Mouse (Mus musculus): ENCODE results near the gene Hipk3. TPM values are rescaled to one million over a fixed set of nuclear protein-coding genes. Genes with fewer than 3 reads are reported as not detected.

Gene Hipk3
- total RNA-seq, 1 experiment = 11.1 TPM

- Histone ChIP-seq H3K36me3 (ENCODE audit: control insufficient read depth, insufficient read depth, low read length, poor library complexity, severe bottlenecking) (no peaks in the 10 kb centered on the region), H3K27ac (ENCODE audit: insufficient read depth, low read depth, low read length, poor library complexity, severe bottlenecking) (no peak overlapping the region), H3K9me3 (ENCODE audit: control insufficient read depth, insufficient read depth, low read depth, low read length) (no peaks in the 10 kb centered on the region), H3K4me3 (ENCODE audit: insufficient read depth in 1 of 2, low read depth in 1 of 2, low read length in 2 of 2, poor library complexity in 1 of 2, severe bottlenecking in 1 of 2) (no peak overlapping the region), H3K9ac (ENCODE audit: insufficient read depth, low read depth, low read length, poor library complexity, severe bottlenecking) (no peak overlapping the region), H3K4me1 (ENCODE audit: control insufficient read depth in 2 of 2, insufficient read depth in 2 of 2, low read length in 2 of 2, poor library complexity in 1 of 2) (no peaks in the 10 kb centered on the region)
- in situ Hi-C loops (cut with MboI; ENCODE audit: low sequenced_read_pairs in 2 of 2, unreplicated experiment in 2 of 2) = no loop called here
- DNase-seq (ENCODE audit: low read depth, low spot score) = no peak
- TF ChIP-seq MAFK (IDR thresholded peaks at IDR 0.05; ENCODE audit: insufficient read depth, low read depth, low read length) (no peak), ZNF384 (IDR thresholded peaks at IDR 0.05; ENCODE audit: low read depth, low read length) (no peak), HCFC1 (IDR thresholded peaks at IDR 0.05; ENCODE audit: borderline replicate concordance, insufficient read depth, low read length) (no peak), CHD2 (IDR thresholded peaks at IDR 0.05; ENCODE audit: low read depth, low read length) (no peak), ZC3H11A (IDR thresholded peaks at IDR 0.05; ENCODE audit: borderline replicate concordance, low read depth, low read length) (no peak)
Measured at GRCm38 (mm10) chr2:104472056-104472455, 22.2 kb downstream of the Hipk3 start.

GRCm38 (mm10) chr2:104471161-104471560, 23.1 kb downstream of the Hipk3 start:
- Histone ChIP-seq H3K9ac (ENCODE audit: insufficient read depth, low read depth, low read length, poor library complexity, severe bottlenecking) (no peak overlapping the region; the same call in 1 of the 2 replicates), H3K36me3 (ENCODE audit: control insufficient read depth, insufficient read depth, low read length, poor library complexity, severe bottlenecking) (no peaks in the 10 kb centered on the region), H3K27ac (ENCODE audit: insufficient read depth, low read depth, low read length, poor library complexity, severe bottlenecking) (no peak overlapping the region), H3K4me3 (ENCODE audit: insufficient read depth in 1 of 2, low read depth in 1 of 2, low read length in 2 of 2, poor library complexity in 1 of 2, severe bottlenecking in 1 of 2) (no peak overlapping the region; a peak in 1 of 4 replicates), H3K4me1 (ENCODE audit: control insufficient read depth in 2 of 2, insufficient read depth in 2 of 2, low read length in 2 of 2, poor library complexity in 1 of 2) (no peaks in the 10 kb centered on the region), H3K9me3 (ENCODE audit: control insufficient read depth, insufficient read depth, low read depth, low read length) (no peaks in the 10 kb centered on the region)
- DNase-seq (ENCODE audit: low read depth, low spot score) = peak; percentile 2
- no peak for TF ChIP-seq CHD2 (IDR thresholded peaks at IDR 0.05; ENCODE audit: low read depth, low read length)
- no peak for TF ChIP-seq ZC3H11A (IDR thresholded peaks at IDR 0.05; ENCODE audit: borderline replicate concordance, low read depth, low read length)
- TF ChIP-seq ZNF384 (IDR thresholded peaks at IDR 0.05; ENCODE audit: low read depth, low read length) = no peak
- no peak for TF ChIP-seq MAFK (IDR thresholded peaks at IDR 0.05; ENCODE audit: insufficient read depth, low read depth, low read length)
- no peak for TF ChIP-seq HCFC1 (IDR thresholded peaks at IDR 0.05; ENCODE audit: borderline replicate concordance, insufficient read depth, low read length)
- in situ Hi-C loops (cut with MboI; ENCODE audit: low sequenced_read_pairs in 2 of 2, unreplicated experiment in 2 of 2) = no loop called here

- no peak overlapping the region for H3K4me3 ChIP-seq (ENCODE audit: insufficient read depth in 1 of 2, low read depth in 1 of 2, low read length in 2 of 2, poor library complexity in 1 of 2, severe bottlenecking in 1 of 2)
- H3K9me3 ChIP-seq (ENCODE audit: control insufficient read depth, insufficient read depth, low read depth, low read length) = no peaks in the 10 kb centered on the region
- no peaks in the 10 kb centered on the region for H3K4me1 ChIP-seq (ENCODE audit: control insufficient read depth in 2 of 2, insufficient read depth in 2 of 2, low read length in 2 of 2, poor library complexity in 1 of 2)
- no peak for DNase-seq (ENCODE audit: low read depth, low spot score)
- no peaks in the 10 kb centered on the region for H3K36me3 ChIP-seq (ENCODE audit: control insufficient read depth, insufficient read depth, low read length, poor library complexity, severe bottlenecking)
- TF ChIP-seq MAFK (IDR thresholded peaks at IDR 0.05; ENCODE audit: insufficient read depth, low read depth, low read length) (no peak), HCFC1 (IDR thresholded peaks at IDR 0.05; ENCODE audit: borderline replicate concordance, insufficient read depth, low read length) (no peak)
- no peak overlapping the region for H3K27ac ChIP-seq (ENCODE audit: insufficient read depth, low read depth, low read length, poor library complexity, severe bottlenecking)
- H3K9ac ChIP-seq (ENCODE audit: insufficient read depth, low read depth, low read length, poor library complexity, severe bottlenecking) = no peak overlapping the region
- in situ Hi-C loops (cut with MboI; ENCODE audit: low sequenced_read_pairs in 2 of 2, unreplicated experiment in 2 of 2) = no loop called here
Measured at GRCm38 (mm10) chr2:104470536-104470935, 23.7 kb downstream of the Hipk3 start.

GRCm38 (mm10) chr2:104468419-104468818, 25.8 kb downstream of the Hipk3 start:
- in situ Hi-C loops (cut with MboI; ENCODE audit: low sequenced_read_pairs in 2 of 2, unreplicated experiment in 2 of 2) = no loop called here
- no peaks in the 10 kb centered on the region for H3K4me1 ChIP-seq (ENCODE audit: control insufficient read depth in 2 of 2, insufficient read depth in 2 of 2, low read length in 2 of 2, poor library complexity in 1 of 2)
- H3K4me3 ChIP-seq (ENCODE audit: insufficient read depth in 1 of 2, low read depth in 1 of 2, low read length in 2 of 2, poor library complexity in 1 of 2, severe bottlenecking in 1 of 2) = no peak overlapping the region
- H3K9ac ChIP-seq (ENCODE audit: insufficient read depth, low read depth, low read length, poor library complexity, severe bottlenecking) = no peak overlapping the region
- DNase-seq (ENCODE audit: low read depth, low spot score) = no peak
- no peaks in the 10 kb centered on the region for H3K9me3 ChIP-seq (ENCODE audit: control insufficient read depth, insufficient read depth, low read depth, low read length)
- no peaks in the 10 kb centered on the region for H3K36me3 ChIP-seq (ENCODE audit: control insufficient read depth, insufficient read depth, low read length, poor library complexity, severe bottlenecking)
- no peak for TF ChIP-seq CHD2 (IDR thresholded peaks at IDR 0.05; ENCODE audit: low read depth, low read length)
- no peak for TF ChIP-seq ZC3H11A (IDR thresholded peaks at IDR 0.05; ENCODE audit: borderline replicate concordance, low read depth, low read length)
- no peak for TF ChIP-seq HCFC1 (IDR thresholded peaks at IDR 0.05; ENCODE audit: borderline replicate concordance, insufficient read depth, low read length)
- TF ChIP-seq MAFK (IDR thresholded peaks at IDR 0.05; ENCODE audit: insufficient read depth, low read depth, low read length) = no peak
- no peak for TF ChIP-seq ZNF384 (IDR thresholded peaks at IDR 0.05; ENCODE audit: low read depth, low read length)
- no peak overlapping the region for H3K27ac ChIP-seq (ENCODE audit: insufficient read depth, low read depth, low read length, poor library complexity, severe bottlenecking)

Data from ES-E14 (cell line).